Mouse (Mus musculus): ENCODE measurements around the gene Xpo4. TPM values are rescaled to one million over a fixed set of nuclear protein-coding genes. Genes with fewer than 3 reads are reported as not detected.

Xpo4 gene
- polyA plus RNA-seq, 1 experiment from 2014 or later = 10.5 TPM

DNA sequence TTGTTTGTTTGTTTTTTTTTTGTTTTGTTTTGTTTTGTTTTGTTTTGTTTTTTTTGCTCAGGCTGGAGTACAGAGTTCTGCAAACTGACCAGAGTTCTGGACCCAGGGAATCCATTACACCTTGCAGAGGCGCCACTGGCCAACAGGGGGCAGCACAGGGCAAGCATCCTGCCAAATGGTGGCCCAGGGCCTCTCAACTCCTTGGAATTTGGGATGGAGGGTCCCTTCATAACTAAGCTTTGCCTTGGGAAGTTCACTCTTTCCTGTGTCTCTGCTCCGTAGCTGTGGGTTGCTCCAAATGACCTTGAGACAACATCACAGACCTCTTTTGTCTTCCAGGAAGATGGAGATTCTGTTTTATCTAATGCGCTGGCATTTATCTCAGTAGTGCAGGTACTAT, 132.0 kb downstream of the Xpo4 start:
- WGBS = 38% methylated on average over 3 of the region's 3 CpGs
- Histone ChIP-seq H3K4me2 (ENCODE audit: low read length) (no peak overlapping the region), H3K4me3 (ENCODE audit: low read depth, low read length) (no peak overlapping the region), H3K9me3 (replicated peaks; ENCODE audit: control insufficient read depth, low read length, poor library complexity, severe bottlenecking) (no peaks in the 10 kb centered on the region), H3K9ac (ENCODE audit: low read depth, low read length) (no peak overlapping the region), H3K4me1 (ENCODE audit: control insufficient read depth, insufficient read depth, low read length) (peaks cover 25% of the 10 kb centered on the region), H3K36me3 (ENCODE audit: control insufficient read depth, insufficient read depth, low read length) (no peaks in the 10 kb centered on the region), H3K27ac (ENCODE audit: low read length) (no peak overlapping the region), H3K27me3 (ENCODE audit: control insufficient read depth, insufficient read depth, low read depth, low read length) (no peaks in the 10 kb centered on the region)
- no peak for ATAC-seq

DNA sequence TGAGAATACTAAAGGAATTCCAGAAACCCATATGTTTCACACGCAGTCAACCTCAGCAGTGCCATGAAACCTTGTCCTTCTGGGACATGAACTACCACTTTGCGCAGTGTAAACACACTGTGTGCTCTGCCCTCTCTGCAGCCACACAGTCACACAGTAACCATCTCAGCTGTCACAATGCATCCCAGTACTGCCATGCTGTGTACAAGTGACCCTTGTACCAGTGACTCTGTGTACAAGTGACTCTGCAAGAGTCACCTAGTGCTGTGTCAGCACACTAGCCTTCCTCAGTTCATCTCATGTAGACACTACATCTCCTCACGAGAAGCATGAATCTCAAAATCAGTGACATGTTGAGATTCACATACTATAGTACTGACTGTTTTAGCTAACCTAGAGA, 132.7 kb downstream of the Xpo4 start:
- H3K36me3 ChIP-seq (ENCODE audit: control insufficient read depth, insufficient read depth, low read length) = no peaks in the 10 kb centered on the region
- no peak overlapping the region for H3K4me3 ChIP-seq (ENCODE audit: low read depth, low read length)
- ATAC-seq = no peak
- no peak overlapping the region for H3K4me2 ChIP-seq (ENCODE audit: low read length)
- no peaks in the 10 kb centered on the region for H3K9me3 ChIP-seq (replicated peaks; ENCODE audit: control insufficient read depth, low read length, poor library complexity, severe bottlenecking)
- 91% methylated on average over 3 of the region's 3 CpGs for WGBS
- H3K9ac ChIP-seq (ENCODE audit: low read depth, low read length) = no peak overlapping the region
- no peaks in the 10 kb centered on the region for H3K27me3 ChIP-seq (ENCODE audit: control insufficient read depth, insufficient read depth, low read depth, low read length)
- H3K27ac ChIP-seq (ENCODE audit: low read length) = no peak overlapping the region
- peaks cover 22% of the 10 kb centered on the region for H3K4me1 ChIP-seq (ENCODE audit: control insufficient read depth, insufficient read depth, low read length)

DNA sequence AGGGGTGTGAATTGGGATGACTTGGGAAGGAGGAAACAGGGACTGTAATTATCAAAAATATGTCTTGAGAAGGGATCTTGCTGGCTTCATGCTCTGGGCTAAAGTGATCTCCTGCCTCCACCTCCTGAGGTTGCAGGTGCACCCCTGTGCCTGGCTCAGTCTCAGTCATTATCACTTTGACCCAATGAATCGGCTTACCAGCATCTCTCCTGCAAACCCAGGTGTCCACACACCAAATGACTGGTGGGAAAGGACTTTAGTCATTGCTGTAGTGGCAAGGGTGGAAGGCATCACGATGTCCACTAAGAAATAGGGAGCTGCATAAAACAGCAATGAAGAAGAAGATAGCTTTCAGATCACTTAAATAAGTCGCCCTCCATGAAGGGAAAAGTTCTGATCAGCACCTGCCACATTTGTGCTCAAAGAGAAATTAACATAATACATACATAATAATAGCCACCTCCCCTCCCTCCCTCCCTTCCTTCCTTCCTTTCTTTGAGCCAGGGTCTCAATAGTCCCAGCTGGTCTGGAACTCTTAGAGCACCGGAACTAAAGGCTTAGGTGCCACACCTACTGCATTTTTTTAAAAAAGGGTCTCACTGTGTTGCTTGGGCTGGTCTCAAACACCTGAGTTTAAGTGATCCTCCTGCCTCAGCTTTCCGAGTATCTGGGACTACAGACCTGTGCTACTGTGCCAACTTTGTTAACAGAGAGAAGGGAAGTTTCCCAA, 135.3 kb downstream of the Xpo4 start:
- no peaks in the 10 kb centered on the region for H3K27me3 ChIP-seq (ENCODE audit: control insufficient read depth, insufficient read depth, low read depth, low read length)
- no peak overlapping the region for H3K27ac ChIP-seq (ENCODE audit: low read length)
- no peak overlapping the region for H3K9ac ChIP-seq (ENCODE audit: low read depth, low read length)
- H3K4me3 ChIP-seq (ENCODE audit: low read depth, low read length) = no peak overlapping the region
- H3K36me3 ChIP-seq (ENCODE audit: control insufficient read depth, insufficient read depth, low read length) = no peaks in the 10 kb centered on the region
- H3K9me3 ChIP-seq (replicated peaks; ENCODE audit: control insufficient read depth, low read length, poor library complexity, severe bottlenecking) = no peaks in the 10 kb centered on the region
- no peak for ATAC-seq
- H3K4me2 ChIP-seq (ENCODE audit: low read length) = no peak overlapping the region
- 57% methylated on average over 5 of the region's 5 CpGs for WGBS
- peaks cover 21% of the 10 kb centered on the region for H3K4me1 ChIP-seq (ENCODE audit: control insufficient read depth, insufficient read depth, low read length)

DNA sequence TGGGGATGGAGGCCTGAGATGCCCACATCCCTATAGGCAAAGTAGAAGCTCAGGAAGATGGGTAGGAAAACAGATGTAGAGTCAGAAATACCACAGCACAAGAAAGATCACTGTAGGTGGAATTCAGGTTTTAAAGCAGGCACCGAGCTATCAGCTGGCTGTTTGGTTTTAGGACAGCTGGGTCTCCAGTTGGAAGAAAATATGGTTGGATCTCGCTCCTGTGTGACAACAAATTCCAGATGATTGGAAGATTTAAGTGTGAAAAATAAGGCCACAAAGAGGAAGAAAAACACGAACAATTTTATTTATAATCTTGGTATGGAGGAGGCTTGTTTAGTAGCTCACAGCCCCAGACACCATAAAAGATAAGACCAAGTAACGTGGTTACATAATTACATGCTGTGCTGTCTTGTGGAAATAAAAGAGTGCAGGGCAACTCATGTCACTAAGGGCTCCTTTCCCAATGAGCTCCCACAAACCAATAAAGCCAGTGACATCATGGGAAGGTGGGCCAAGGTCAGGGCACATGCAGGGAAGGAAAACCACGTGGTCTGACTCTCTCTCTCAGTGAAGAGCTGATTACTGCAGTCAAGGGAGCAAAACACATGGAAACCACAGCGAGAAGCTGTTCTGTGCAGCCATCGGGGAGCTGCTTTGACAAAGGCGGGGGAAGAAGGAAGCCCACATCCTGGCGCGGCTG, 136.0 kb downstream of the Xpo4 start:
- Histone ChIP-seq H3K4me3 (ENCODE audit: low read depth, low read length) (no peak overlapping the region), H3K9ac (ENCODE audit: low read depth, low read length) (no peak overlapping the region), H3K27ac (ENCODE audit: low read length) (no peak overlapping the region), H3K27me3 (ENCODE audit: control insufficient read depth, insufficient read depth, low read depth, low read length) (no peaks in the 10 kb centered on the region), H3K4me2 (ENCODE audit: low read length) (no peak overlapping the region), H3K36me3 (ENCODE audit: control insufficient read depth, insufficient read depth, low read length) (no peaks in the 10 kb centered on the region), H3K4me1 (ENCODE audit: control insufficient read depth, insufficient read depth, low read length) (peaks cover 15% of the 10 kb centered on the region), H3K9me3 (replicated peaks; ENCODE audit: control insufficient read depth, low read length, poor library complexity, severe bottlenecking) (no peaks in the 10 kb centered on the region)
- ATAC-seq = no peak
- 49% methylated on average over 10 of the region's 10 CpGs for WGBS

DNA sequence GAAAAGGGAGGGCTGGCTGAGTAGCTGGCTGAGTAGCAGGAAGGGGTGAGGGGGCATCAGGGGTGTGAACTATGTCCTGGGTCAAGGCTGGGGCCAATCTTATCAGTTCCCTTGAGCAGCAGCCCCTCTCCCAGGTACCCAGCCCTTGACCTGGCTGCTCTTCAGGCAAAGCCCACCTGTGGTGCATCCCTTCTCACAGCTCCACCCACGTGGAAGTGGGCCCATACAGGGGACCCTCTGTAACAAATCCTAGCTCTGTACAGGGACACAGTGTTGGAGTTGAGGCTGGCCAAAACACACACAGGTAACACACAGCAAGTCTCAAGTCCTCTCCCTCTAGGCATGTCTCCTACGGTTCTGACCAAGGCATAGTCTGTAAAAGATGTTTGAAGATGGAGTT, 137.6 kb downstream of the Xpo4 start:
- no peak overlapping the region for H3K9ac ChIP-seq (ENCODE audit: low read depth, low read length)
- H3K9me3 ChIP-seq (replicated peaks; ENCODE audit: control insufficient read depth, low read length, poor library complexity, severe bottlenecking) = no peaks in the 10 kb centered on the region
- H3K27me3 ChIP-seq (ENCODE audit: control insufficient read depth, insufficient read depth, low read depth, low read length) = 0 out of 2 replicates have a peak, but pooled peaks cover 3% of the 10 kb centered on the region
- no peak overlapping the region for H3K4me3 ChIP-seq (ENCODE audit: low read depth, low read length)
- no peak overlapping the region for H3K4me2 ChIP-seq (ENCODE audit: low read length)
- no peak for ATAC-seq
- 49% methylated on average over 2 of the region's 2 CpGs for WGBS
- H3K36me3 ChIP-seq (ENCODE audit: control insufficient read depth, insufficient read depth, low read length) = no peaks in the 10 kb centered on the region
- H3K27ac ChIP-seq (ENCODE audit: low read length) = no peak overlapping the region
- H3K4me1 ChIP-seq (ENCODE audit: control insufficient read depth, insufficient read depth, low read length) = peaks cover 13% of the 10 kb centered on the region

Other genes with a start within 250 kb of the Xpo4 start
- gene Ift88, start 241.4 kb downstream of the Xpo4 start, polyA plus RNA-seq (2015; fragmentation: Nextera tagmentation; extraction: Ambion mirVana) = 17.3 and 19.4 TPM in 2 replicates
- 6.8 and 7.2 TPM in 2 replicates for gene Il17d, start 140.7 kb downstream of the Xpo4 start, polyA plus RNA-seq (2015; fragmentation: Nextera tagmentation; extraction: Ambion mirVana)
- gene Eef1akmt1, start 93.8 kb downstream of the Xpo4 start, polyA plus RNA-seq (2015; fragmentation: Nextera tagmentation; extraction: Ambion mirVana) = 87.3 and 89.3 TPM in 2 replicates
- gene Gm49361, start 80.7 kb upstream of the Xpo4 start, polyA plus RNA-seq (2015; fragmentation: Nextera tagmentation; extraction: Ambion mirVana) = not detected in 2 replicates
- 5.2 and 5.5 TPM in 2 replicates for gene Lats2, start 93.0 kb upstream of the Xpo4 start, polyA plus RNA-seq (2015; fragmentation: Nextera tagmentation; extraction: Ambion mirVana)
- 24.3 and 29.9 TPM in 2 replicates for gene Sap18, start 132.8 kb upstream of the Xpo4 start, polyA plus RNA-seq (2015; fragmentation: Nextera tagmentation; extraction: Ambion mirVana)
- 4.7 and 5.0 TPM in 2 replicates for gene Ska3, start 160.8 kb upstream of the Xpo4 start, polyA plus RNA-seq (2015; fragmentation: Nextera tagmentation; extraction: Ambion mirVana)
- gene Mrpl57, start 160.8 kb upstream of the Xpo4 start, polyA plus RNA-seq (2015; fragmentation: Nextera tagmentation; extraction: Ambion mirVana) = 123 and 139 TPM in 2 replicates
- gene Zdhhc20, start 224.8 kb upstream of the Xpo4 start, polyA plus RNA-seq (2015; fragmentation: Nextera tagmentation; extraction: Ambion mirVana) = 36.6 and 43.1 TPM in 2 replicates